Mouse (Mus musculus): ENCODE results near the gene Dnajc10.

GRCm38 (mm10) chr2:80311350-80311749, 3.9 kb upstream of the Dnajc10 start:
- TF ChIP-seq POLR2A (IDR thresholded peaks at IDR 0.05; ENCODE audit: insufficient read length, low read depth) (no peak), MAX (IDR thresholded peaks at IDR 0.05; ENCODE audit: low read depth) (no peak), USF1 (IDR thresholded peaks at IDR 0.05; ENCODE audit: low read depth) (no peak), TCF12 (IDR thresholded peaks at IDR 0.05; ENCODE audit: insufficient read depth, poor library complexity, severe bottlenecking) (no peak), MYOG (IDR thresholded peaks at IDR 0.05; ENCODE audit: control insufficient read depth in 1 of 3, insufficient read depth in 1 of 3, insufficient read length in 2 of 3, low read depth in 2 of 3) (no peak), REST (IDR thresholded peaks at IDR 0.05; ENCODE audit: insufficient read depth, insufficient read length) (no peak), MYOD1 (IDR thresholded peaks at IDR 0.05; ENCODE audit: control insufficient read depth in 1 of 3, insufficient read length in 2 of 3, low read depth in 2 of 3) (no peak), E2F4 (IDR thresholded peaks at IDR 0.05; ENCODE audit: insufficient read depth) (no peak), POLR2AphosphoS2 (IDR thresholded peaks at IDR 0.05; ENCODE audit: insufficient read length, low read depth) (no peak)
